Mouse (Mus musculus) erythroblast, embryonic 14.5 days (primary cell): ENCODE results near the gene Aco2.

Experiments
- GATA1 ChIP-seq: IDR thresholded peaks from 2 replicates; pipeline ENCODE4 v1.6.1; 2012; ENCODE audit warnings: low read length, inconsistent platforms, mixed read lengths
- TAL1 ChIP-seq: IDR thresholded peaks from 3 replicates; pipeline ENCODE4 v1.6.1; 2012; ENCODE audit warnings: low read length, inconsistent platforms, mixed read lengths

- no peak for TF ChIP-seq GATA1
- TF ChIP-seq TAL1: no peak
Measured at GRCm38 (mm10) chr15:81925760-81926445, 53.8 kb downstream of the Aco2 start, which contains the start of gene Polr3h.
